Mouse (Mus musculus) hindbrain, embryonic 10.5 days (tissue): ENCODE measurements around the gene D6Wsu163e. TPM values are rescaled to one million over a fixed set of nuclear protein-coding genes. Genes with fewer than 3 reads are reported as not detected.

ENCODE experiments used
- DNase-seq: peaks from one replicate; pipeline ENCODE4 v3.0.0-alpha.2; 2017; ENCODE audit warnings: low spot score
- H3K27ac ChIP-seq: fragments of 300-500 bp; sonication (generic); 2 replicates; pipeline ENCODE4 v1.5.1; 2016; ENCODE audit warnings: mild to moderate bottlenecking, moderate library complexity
- H3K27me3 ChIP-seq: fragments of 300-500 bp; sonication (generic); 2 replicates; pipeline ENCODE4 v1.6.1; 2016; ENCODE audit warnings: mild to moderate bottlenecking; ENCODE audit not compliant: poor library complexity, insufficient read depth, severe bottlenecking
- H3K36me3 ChIP-seq: fragments of 300-500 bp; sonication (generic); 2 replicates; pipeline ENCODE4 v1.6.1; 2016; ENCODE audit warnings: mild to moderate bottlenecking, moderate library complexity
- H3K4me1 ChIP-seq: fragments of 300-500 bp; sonication (generic); replicated peaks from 2 replicates; pipeline ENCODE4 v1.6.1; 2016; ENCODE audit warnings: mild to moderate bottlenecking
- H3K4me3 ChIP-seq: fragments of 300-500 bp; sonication (generic); 2 replicates; pipeline ENCODE4 v1.5.1; 2016; ENCODE audit warnings: mild to moderate bottlenecking, moderate library complexity
- H3K9me3 ChIP-seq: fragments of 300-500 bp; sonication (generic); 2 replicates; pipeline ENCODE4 v1.6.1; 2016; ENCODE audit warnings: mild to moderate bottlenecking, moderate library complexity
- WGBS: fragments of 180-500 bp; shearing (Covaris S2); methylation state at CpG from one replicate; pipeline ENCODE4 v1.1.7; 2016; 5-methylcytosine and 5-hydroxymethylcytosine counted together
- polyA plus RNA-seq: library from polyadenylated mRNA; unstranded; fragments of >200 nt; fragmentation: Nextera tagmentation; extraction: Ambion mirVana; gene quantifications from 2 replicates; pipeline ENCODE4 v1.2.1, GENCODE M21; 2016

D6Wsu163e gene
- 15.1 and 17.2 TPM in 2 replicates for polyA plus RNA-seq

- H3K4me1 ChIP-seq = peaks cover 34% of the 10 kb centered on the region
- DNase-seq = peak; percentile 95
- peaks cover 21% of the 10 kb centered on the region for H3K36me3 ChIP-seq
- H3K27me3 ChIP-seq = no peaks in the 10 kb centered on the region
- H3K27ac ChIP-seq = peak within 1 kb of the TSS; percentile 92
- WGBS = under 1% methylated on average over 33 of the region's 33 CpGs
- no peaks in the 10 kb centered on the region for H3K9me3 ChIP-seq
- peak within 1 kb of the TSS; percentile 93 for H3K4me3 ChIP-seq
These were observed at the start of gene D6Wsu163e, which contains the start of gene Rad51ap1 for GRCm38 (mm10) chr6:126939487-126940171. Gene D6Wsu163e, plus strand, starts transcription at chr6:126939962. Gene Rad51ap1, minus strand, starts transcription at chr6:126939587.

GRCm38 (mm10) chr6:126907378-126907777 is 32.4 kb upstream of the D6Wsu163e start:
- WGBS = 73% methylated on average over 4 of the region's 5 CpGs
- DNase-seq = no peak
- H3K4me1 ChIP-seq = no peaks in the 10 kb centered on the region
- H3K27ac ChIP-seq = no peak overlapping the region
- no peaks in the 10 kb centered on the region for H3K9me3 ChIP-seq
- H3K36me3 ChIP-seq = no peaks in the 10 kb centered on the region
- no peak overlapping the region for H3K4me3 ChIP-seq
- no peaks in the 10 kb centered on the region for H3K27me3 ChIP-seq

- no peaks in the 10 kb centered on the region for H3K9me3 ChIP-seq
- no peaks in the 10 kb centered on the region for H3K27me3 ChIP-seq
- no peaks in the 10 kb centered on the region for H3K36me3 ChIP-seq
- no peak overlapping the region for H3K27ac ChIP-seq
- WGBS = 68% methylated on average over 3 of the region's 3 CpGs
- H3K4me1 ChIP-seq = no peaks in the 10 kb centered on the region
- no peak for DNase-seq
- H3K4me3 ChIP-seq = no peak overlapping the region
These were observed 31.9 kb upstream of the D6Wsu163e start for GRCm38 (mm10) chr6:126907876-126908275.

GRCm38 (mm10) chr6:126910727-126911126 is 29.0 kb upstream of the D6Wsu163e start:
- 81% methylated on average over 4 of the region's 4 CpGs for WGBS
- Histone ChIP-seq H3K4me1 (no peaks in the 10 kb centered on the region), H3K4me3 (no peak overlapping the region), H3K9me3 (no peaks in the 10 kb centered on the region), H3K27me3 (no peaks in the 10 kb centered on the region), H3K36me3 (no peaks in the 10 kb centered on the region), H3K27ac (no peak overlapping the region)
- DNase-seq = no peak

GRCm38 (mm10) chr6:126914928-126915327 is 24.8 kb upstream of the D6Wsu163e start:
- Histone ChIP-seq H3K36me3 (no peaks in the 10 kb centered on the region), H3K4me1 (no peaks in the 10 kb centered on the region), H3K4me3 (no peak overlapping the region), H3K27ac (no peak overlapping the region), H3K9me3 (no peaks in the 10 kb centered on the region), H3K27me3 (no peaks in the 10 kb centered on the region)
- no peak for DNase-seq
- WGBS = 82% methylated on average over 5 of the region's 5 CpGs

GRCm38 (mm10) chr6:126921111-126921881 is 18.5 kb upstream of the D6Wsu163e start, which contains the start of gene Dyrk4:
Gene Dyrk4, minus strand, starts transcription at chr6:126921839.
- Histone ChIP-seq H3K9me3 (no peaks in the 10 kb centered on the region), H3K27ac (peak within 1 kb of the TSS; percentile 79), H3K4me1 (peaks cover 8% of the 10 kb centered on the region), H3K27me3 (no peaks in the 10 kb centered on the region), H3K4me3 (peak within 1 kb of the TSS; percentile 46), H3K36me3 (peaks cover 41% of the 10 kb centered on the region)
- peak; percentile 38 for DNase-seq
- WGBS = 6% methylated on average over 21 of the region's 21 CpGs

GRCm38 (mm10) chr6:126932896-126933295 is 6.9 kb upstream of the D6Wsu163e start:
- H3K27me3 ChIP-seq = no peaks in the 10 kb centered on the region
- no peak overlapping the region for H3K4me3 ChIP-seq
- H3K4me1 ChIP-seq = peaks cover 8% of the 10 kb centered on the region
- peaks cover 72% of the 10 kb centered on the region for H3K36me3 ChIP-seq
- H3K9me3 ChIP-seq = no peaks in the 10 kb centered on the region
- H3K27ac ChIP-seq = no peak overlapping the region
- 95% methylated on average over 2 of the region's 2 CpGs for WGBS
- no peak for DNase-seq

- Histone ChIP-seq H3K9me3 (no peaks in the 10 kb centered on the region), H3K36me3 (peaks cover 30% of the 10 kb centered on the region), H3K27me3 (no peaks in the 10 kb centered on the region), H3K4me1 (peaks cover 34% of the 10 kb centered on the region), H3K27ac (no peak overlapping the region), H3K4me3 (peak overlapping the region; percentile 93)
- WGBS = 86% methylated on average over 2 of the region's 2 CpGs
- DNase-seq = no peak
These were observed 1.7 kb upstream of the D6Wsu163e start for GRCm38 (mm10) chr6:126938047-126938446.

GRCm38 (mm10) chr6:126938853-126939486 is 792 bp upstream of the D6Wsu163e start:
- peak overlapping the region; percentile 93 for H3K4me3 ChIP-seq
- WGBS = under 1% methylated on average over 31 of the region's 31 CpGs
- peak overlapping the region; percentile 92 for H3K27ac ChIP-seq
- no peak for DNase-seq
- no peaks in the 10 kb centered on the region for H3K9me3 ChIP-seq
- no peaks in the 10 kb centered on the region for H3K27me3 ChIP-seq
- peaks cover 34% of the 10 kb centered on the region for H3K4me1 ChIP-seq
- H3K36me3 ChIP-seq = peaks cover 23% of the 10 kb centered on the region

GRCm38 (mm10) chr6:126940451-126940850 is 689 bp downstream of the D6Wsu163e start:
- peak; percentile 7 for DNase-seq
- Histone ChIP-seq H3K9me3 (no peaks in the 10 kb centered on the region), H3K4me1 (peaks cover 34% of the 10 kb centered on the region), H3K27me3 (no peaks in the 10 kb centered on the region), H3K27ac (no peak overlapping the region), H3K4me3 (peak overlapping the region; percentile 93), H3K36me3 (peaks cover 21% of the 10 kb centered on the region)
- 7% methylated on average over 5 of the region's 5 CpGs for WGBS

GRCm38 (mm10) chr6:126948336-126948735 is 8.6 kb downstream of the D6Wsu163e start:
- H3K27me3 ChIP-seq = no peaks in the 10 kb centered on the region
- DNase-seq = no peak
- WGBS = 95% methylated on average over 4 of the region's 4 CpGs
- no peak overlapping the region for H3K4me3 ChIP-seq
- H3K4me1 ChIP-seq = no peaks in the 10 kb centered on the region
- H3K9me3 ChIP-seq = no peaks in the 10 kb centered on the region
- peaks cover 36% of the 10 kb centered on the region for H3K36me3 ChIP-seq
- H3K27ac ChIP-seq = no peak overlapping the region

- Histone ChIP-seq H3K27ac (no peak overlapping the region), H3K4me1 (no peaks in the 10 kb centered on the region), H3K4me3 (no peak overlapping the region), H3K36me3 (peaks cover 21% of the 10 kb centered on the region), H3K27me3 (no peaks in the 10 kb centered on the region), H3K9me3 (no peaks in the 10 kb centered on the region)
- 12% methylated on average over 10 of the region's 10 CpGs for WGBS
- DNase-seq = peak; percentile 81
These were observed 16.0 kb downstream of the D6Wsu163e start for GRCm38 (mm10) chr6:126955734-126956133.
